Mouse (Mus musculus): ENCODE data around the gene Nucb1. TPM values are rescaled to one million over a fixed set of nuclear protein-coding genes. Genes with fewer than 3 reads are reported as not detected.
"Not testable (repeated sequence)": the region's sequence is repeated elsewhere in the genome, so short reads cannot be mapped to it uniquely, and the experiment has no call there.

The Nucb1 gene
- polyA plus RNA-seq, 1 experiment from 2014 or later, result 96.7 TPM

DNA sequence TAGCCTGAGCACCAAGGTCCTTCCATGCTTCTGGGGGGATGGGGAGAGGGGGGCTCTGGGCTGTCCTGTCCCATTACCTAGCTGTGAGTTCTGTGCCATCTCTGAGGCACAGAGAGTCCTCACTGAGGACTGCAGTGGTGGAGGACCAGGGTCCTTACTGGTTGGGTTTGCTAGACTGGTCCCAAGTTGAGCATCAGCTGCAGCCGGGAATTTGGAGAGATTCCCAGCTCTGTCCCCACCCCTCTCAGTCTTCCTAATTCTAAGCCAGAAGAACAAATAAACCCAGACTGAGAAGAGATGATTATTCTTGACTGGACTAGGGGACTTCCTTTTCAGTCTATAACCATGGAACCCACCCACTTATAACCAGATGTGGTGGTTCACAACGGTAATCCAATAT, 20.4 kb upstream of the Nucb1 start:
- Histone ChIP-seq H3K27me3 (ENCODE audit: control insufficient read depth, insufficient read depth, low read length) (no peaks in the 10 kb centered on the region), H3K9ac (replicated peaks; ENCODE audit: low read length) (no peak overlapping the region), H3K27ac (replicated peaks; ENCODE audit: low read depth, low read length) (no peak overlapping the region), H3K4me2 (ENCODE audit: low read depth, low read length) (no peak overlapping the region), H3K36me3 (replicated peaks; ENCODE audit: control insufficient read depth, insufficient read depth, low read depth, low read length) (no peaks in the 10 kb centered on the region), H3K4me1 (ENCODE audit: control insufficient read depth, insufficient read depth, low read length) (no peaks in the 10 kb centered on the region), H3K9me3 (replicated peaks; ENCODE audit: control insufficient read depth, low read length) (no peaks in the 10 kb centered on the region), H3K4me3 (ENCODE audit: low read depth, low read length) (no peak overlapping the region)
- DNase-seq (ENCODE audit: low spot score) (no peak), ATAC-seq (replicated peaks; ENCODE audit: insufficient number of reproducible peaks, low FRiP score, low TSS enrichment, low read depth) (no peak)
- 75% methylated on average over 2 of the region's 2 CpGs for WGBS

- Histone ChIP-seq H3K4me2 (ENCODE audit: low read depth, low read length) (no peak overlapping the region), H3K27ac (replicated peaks; ENCODE audit: low read depth, low read length) (no peak overlapping the region), H3K4me3 (ENCODE audit: low read depth, low read length) (no peak overlapping the region), H3K9ac (replicated peaks; ENCODE audit: low read length) (no peak overlapping the region), H3K9me3 (replicated peaks; ENCODE audit: control insufficient read depth, low read length) (no peaks in the 10 kb centered on the region), H3K4me1 (ENCODE audit: control insufficient read depth, insufficient read depth, low read length) (no peaks in the 10 kb centered on the region), H3K27me3 (ENCODE audit: control insufficient read depth, insufficient read depth, low read length) (no peaks in the 10 kb centered on the region), H3K36me3 (replicated peaks; ENCODE audit: control insufficient read depth, insufficient read depth, low read depth, low read length) (no peaks in the 10 kb centered on the region)
- no peak for ATAC-seq (replicated peaks; ENCODE audit: insufficient number of reproducible peaks, low FRiP score, low TSS enrichment, low read depth)
- 19% methylated on average over 6 of the region's 6 CpGs for WGBS
- DNase-seq (ENCODE audit: low spot score), result no peak
Measured at GRCm38 (mm10) chr7:45529461-45529860, 19.3 kb upstream of the Nucb1 start.

DNA sequence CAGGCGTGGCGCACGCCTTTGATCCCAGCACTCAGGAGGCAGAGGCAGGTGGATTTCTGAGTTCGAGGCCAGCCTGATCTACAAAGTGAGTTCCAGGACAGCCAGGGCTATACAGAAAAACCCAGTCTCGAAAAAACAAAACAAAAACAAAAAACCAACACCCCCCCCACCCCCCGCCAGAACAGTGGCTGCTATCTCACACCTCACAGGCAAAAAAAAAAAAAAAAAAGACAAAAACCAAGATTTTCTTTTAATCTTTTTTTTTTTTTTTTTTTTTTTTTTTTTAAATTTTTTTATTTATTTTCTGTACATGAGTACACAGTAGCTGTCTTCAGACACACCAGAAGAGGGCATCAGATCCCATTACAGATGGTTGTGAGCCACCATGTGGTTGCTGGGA, 17.0 kb upstream of the Nucb1 start:
- 85% methylated on average over 6 of the region's 6 CpGs for WGBS
- H3K9ac ChIP-seq (replicated peaks; ENCODE audit: low read length); H3K36me3 ChIP-seq (replicated peaks; ENCODE audit: control insufficient read depth, insufficient read depth, low read depth, low read length); H3K27ac ChIP-seq (replicated peaks; ENCODE audit: low read depth, low read length); ATAC-seq (replicated peaks; ENCODE audit: insufficient number of reproducible peaks, low FRiP score, low TSS enrichment, low read depth); H3K27me3 ChIP-seq (ENCODE audit: control insufficient read depth, insufficient read depth, low read length); DNase-seq (ENCODE audit: low spot score); H3K9me3 ChIP-seq (replicated peaks; ENCODE audit: control insufficient read depth, low read length); H3K4me2 ChIP-seq (ENCODE audit: low read depth, low read length); H3K4me3 ChIP-seq (ENCODE audit: low read depth, low read length); H3K4me1 ChIP-seq (ENCODE audit: control insufficient read depth, insufficient read depth, low read length): not testable (repeated sequence)

- 25% methylated on average over 7 of the region's 7 CpGs for WGBS
- DNase-seq (ENCODE audit: low spot score) (peak; percentile 21), ATAC-seq (replicated peaks; ENCODE audit: insufficient number of reproducible peaks, low FRiP score, low TSS enrichment, low read depth) (no peak)
- Histone ChIP-seq H3K4me1 (ENCODE audit: control insufficient read depth, insufficient read depth, low read length) (no peaks in the 10 kb centered on the region), H3K27ac (replicated peaks; ENCODE audit: low read depth, low read length) (0 out of 2 replicates have a peak overlapping the region, but pooled peaks have one; percentile 31), H3K4me2 (ENCODE audit: low read depth, low read length) (peak overlapping the region; percentile 84), H3K36me3 (replicated peaks; ENCODE audit: control insufficient read depth, insufficient read depth, low read depth, low read length) (no peaks in the 10 kb centered on the region), H3K4me3 (ENCODE audit: low read depth, low read length) (peak overlapping the region; percentile 77), H3K27me3 (ENCODE audit: control insufficient read depth, insufficient read depth, low read length) (no peaks in the 10 kb centered on the region), H3K9me3 (replicated peaks; ENCODE audit: control insufficient read depth, low read length) (no peaks in the 10 kb centered on the region), H3K9ac (replicated peaks; ENCODE audit: low read length) (peak overlapping the region; percentile 85)
Measured at GRCm38 (mm10) chr7:45526474-45527120, 16.4 kb upstream of the Nucb1 start.

GRCm38 (mm10) chr7:45525809-45526473, 15.7 kb upstream of the Nucb1 start, which contains the start of the genes Ppp1r15a and Plekha4:
Ppp1r15a (minus strand) TSS chr7:45526268.
Plekha4 (plus strand) TSS chr7:45526330.
- ATAC-seq (replicated peaks; ENCODE audit: insufficient number of reproducible peaks, low FRiP score, low TSS enrichment, low read depth) (peak; percentile 68), DNase-seq (ENCODE audit: low spot score) (peak; percentile 95)
- no peaks in the 10 kb centered on the region for H3K27me3 ChIP-seq (ENCODE audit: control insufficient read depth, insufficient read depth, low read length)
- WGBS, result under 1% methylated on average over 54 of the region's 54 CpGs
- H3K4me1 ChIP-seq (ENCODE audit: control insufficient read depth, insufficient read depth, low read length), result no peaks in the 10 kb centered on the region
- H3K27ac ChIP-seq (replicated peaks; ENCODE audit: low read depth, low read length), result peak within 1 kb of the TSS; percentile 65; the same call in 1 of the 2 replicates
- no peaks in the 10 kb centered on the region for H3K9me3 ChIP-seq (replicated peaks; ENCODE audit: control insufficient read depth, low read length)
- peak within 1 kb of the TSS; percentile 85 for H3K9ac ChIP-seq (replicated peaks; ENCODE audit: low read length)
- peak within 1 kb of the TSS; percentile 77 for H3K4me3 ChIP-seq (ENCODE audit: low read depth, low read length)
- H3K36me3 ChIP-seq (replicated peaks; ENCODE audit: control insufficient read depth, insufficient read depth, low read depth, low read length), result no peaks in the 10 kb centered on the region
- peak within 1 kb of the TSS; percentile 84 for H3K4me2 ChIP-seq (ENCODE audit: low read depth, low read length)

- no peak overlapping the region for H3K27ac ChIP-seq (replicated peaks; ENCODE audit: low read depth, low read length)
- peak overlapping the region; percentile 77 for H3K4me3 ChIP-seq (ENCODE audit: low read depth, low read length)
- ATAC-seq (replicated peaks; ENCODE audit: insufficient number of reproducible peaks, low FRiP score, low TSS enrichment, low read depth) (no peak; the same call in 1 of the 2 replicates), DNase-seq (ENCODE audit: low spot score) (no peak)
- peak overlapping the region; percentile 85 for H3K9ac ChIP-seq (replicated peaks; ENCODE audit: low read length)
- H3K4me1 ChIP-seq (ENCODE audit: control insufficient read depth, insufficient read depth, low read length), result no peaks in the 10 kb centered on the region
- H3K27me3 ChIP-seq (ENCODE audit: control insufficient read depth, insufficient read depth, low read length), result no peaks in the 10 kb centered on the region
- H3K36me3 ChIP-seq (replicated peaks; ENCODE audit: control insufficient read depth, insufficient read depth, low read depth, low read length), result no peaks in the 10 kb centered on the region
- no peaks in the 10 kb centered on the region for H3K9me3 ChIP-seq (replicated peaks; ENCODE audit: control insufficient read depth, low read length)
- 30% methylated on average over 12 of the region's 12 CpGs for WGBS
- H3K4me2 ChIP-seq (ENCODE audit: low read depth, low read length), result peak overlapping the region; percentile 84
Measured at GRCm38 (mm10) chr7:45524841-45525621, 14.8 kb upstream of the Nucb1 start.

- Histone ChIP-seq H3K4me2 (ENCODE audit: low read depth, low read length) (no peak overlapping the region), H3K9ac (replicated peaks; ENCODE audit: low read length) (no peak overlapping the region), H3K36me3 (replicated peaks; ENCODE audit: control insufficient read depth, insufficient read depth, low read depth, low read length) (no peaks in the 10 kb centered on the region), H3K9me3 (replicated peaks; ENCODE audit: control insufficient read depth, low read length) (no peaks in the 10 kb centered on the region), H3K4me3 (ENCODE audit: low read depth, low read length) (no peak overlapping the region), H3K27ac (replicated peaks; ENCODE audit: low read depth, low read length) (no peak overlapping the region), H3K27me3 (ENCODE audit: control insufficient read depth, insufficient read depth, low read length) (no peaks in the 10 kb centered on the region), H3K4me1 (ENCODE audit: control insufficient read depth, insufficient read depth, low read length) (no peaks in the 10 kb centered on the region)
- ATAC-seq (replicated peaks; ENCODE audit: insufficient number of reproducible peaks, low FRiP score, low TSS enrichment, low read depth) (no peak), DNase-seq (ENCODE audit: low spot score) (no peak)
- 80% methylated on average over 13 of the region's 13 CpGs for WGBS
Measured at GRCm38 (mm10) chr7:45523678-45524170, 13.5 kb upstream of the Nucb1 start.

Data from embryonic facial prominence, embryonic 11.5 days (tissue).